Mouse (Mus musculus): ENCODE measurements around the gene Adh7.

- TF ChIP-seq CTCF (conservative IDR thresholded peaks at IDR 0.05; ENCODE audit: low read length) (no peak), POU5F1 (IDR thresholded peaks at IDR 0.05; ENCODE audit: borderline replicate concordance, low read length) (no peak), NANOG (IDR thresholded peaks at IDR 0.05; ENCODE audit: borderline replicate concordance, low read length) (no peak)
These were observed 65.0 kb downstream of the Adh7 start for GRCm38 (mm10) chr3:138282556-138282955.

Data from E14TG2a.4 (cell line).